Mouse (Mus musculus): ENCODE measurements around the gene Eef1a1.

GRCm38 (mm10) chr9:78474771-78475382, 14.1 kb downstream of the Eef1a1 start:
- no peak for TF ChIP-seq POLR2A (IDR thresholded peaks at IDR 0.05; ENCODE audit: borderline replicate concordance, insufficient read depth, low read length)
- no peak for TF ChIP-seq CTCF (IDR thresholded peaks at IDR 0.05; ENCODE audit: borderline replicate concordance, insufficient read depth, low read depth, low read length)
